Mouse (Mus musculus) frontal cortex, postnatal 25 days (tissue): Measurements from ENCODE around the gene Bace1.

Source experiments
- DNase-seq, 2 experiments: peaks; one replicate each; pipeline ENCODE4 v3.0.0; 2022; ENCODE audit warnings: low spot score in 2 of 2

Gene Bace1

GRCm38 (mm10) chr9:45905196-45905595, 66.8 kb downstream of the Bace1 start:
- no peak for DNase-seq

- DNase-seq: no peak
Measured at GRCm38 (mm10) chr9:45905811-45906237, 67.4 kb downstream of the Bace1 start.

GRCm38 (mm10) chr9:45906355-45907077, 68.1 kb downstream of the Bace1 start, which contains the start of the genes Pcsk7 and Rnf214:
Gene Pcsk7 (plus strand): TSS chr9:45906497.
Gene Rnf214 (minus strand): TSS chr9:45906911.
- peak; percentile 69 to 80 for DNase-seq

GRCm38 (mm10) chr9:45907078-45907428, 68.7 kb downstream of the Bace1 start:
- DNase-seq: peak in 1 of 2 experiments; percentile 27

GRCm38 (mm10) chr9:45910995-45911394, 72.6 kb downstream of the Bace1 start:
- DNase-seq: no peak

GRCm38 (mm10) chr9:45911673-45912072, 73.3 kb downstream of the Bace1 start:
- DNase-seq: no peak
